Mouse (Mus musculus): ENCODE measurements at regions not wholly inside any gene's neighbourhood (a gene's known extent, or its start where the extent isn't known, plus 50 kb on each side); places are given as distances from the start of the nearest gene placed in this dataset.
A peak's percentile ranks its signal among the peaks of the same experiment; 100 is the strongest.

- DNase-seq: peak; percentile 21 to 37
Measured at GRCm38 (mm10) chrX:151708055-151708670, 92.4 kb upstream of the Huwe1 start.
